Mouse (Mus musculus) lung, adult 18-20 months (tissue): ENCODE measurements around the gene Espn.

Experiments used
- DNase-seq, 2 experiments: peaks; one replicate each; pipeline ENCODE4 v3.0.0; 2022; ENCODE audit warnings: mixed read lengths in 2 of 2

Gene Espn

DNA sequence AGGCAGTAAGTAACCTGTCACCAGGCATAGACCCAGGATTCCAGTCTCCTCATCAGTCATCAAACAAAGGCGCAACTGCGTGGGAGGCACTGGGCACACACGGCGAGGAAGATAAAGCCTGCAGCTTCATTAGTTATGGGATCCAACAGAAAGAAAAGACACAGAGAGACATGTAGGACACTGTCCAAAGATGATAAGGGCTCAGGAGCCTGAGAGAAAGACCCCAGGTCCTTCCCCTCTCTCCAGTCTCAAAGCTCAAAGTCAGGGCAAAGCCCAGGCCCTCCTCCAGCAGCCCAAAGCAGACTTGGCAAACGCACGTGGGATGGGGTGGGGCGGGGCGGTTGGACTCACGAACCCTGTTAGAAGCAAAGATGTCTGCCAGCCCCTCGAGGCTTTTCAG, 6.7 kb downstream of the Espn start:
- DNase-seq, result no peak

DNA sequence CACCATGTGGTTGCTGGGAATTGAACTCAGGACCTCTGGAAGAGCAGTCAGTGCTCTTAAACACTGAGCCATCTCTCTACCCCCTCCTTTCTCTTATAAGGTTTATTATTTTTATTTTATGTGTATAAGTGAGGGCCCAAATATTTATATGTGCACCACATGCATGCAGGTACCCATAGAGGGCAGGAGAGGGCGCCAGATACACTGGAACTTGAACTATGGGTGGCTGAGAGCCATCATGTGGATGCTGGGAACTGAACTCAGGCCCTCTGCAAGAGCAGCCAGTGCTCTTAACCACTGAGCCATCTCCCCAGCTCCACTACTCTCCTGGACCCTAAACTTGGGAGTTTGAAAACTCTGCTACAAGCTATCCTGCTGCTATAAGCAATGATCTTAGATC, 8.5 kb downstream of the Espn start:
- no peak for DNase-seq

DNA sequence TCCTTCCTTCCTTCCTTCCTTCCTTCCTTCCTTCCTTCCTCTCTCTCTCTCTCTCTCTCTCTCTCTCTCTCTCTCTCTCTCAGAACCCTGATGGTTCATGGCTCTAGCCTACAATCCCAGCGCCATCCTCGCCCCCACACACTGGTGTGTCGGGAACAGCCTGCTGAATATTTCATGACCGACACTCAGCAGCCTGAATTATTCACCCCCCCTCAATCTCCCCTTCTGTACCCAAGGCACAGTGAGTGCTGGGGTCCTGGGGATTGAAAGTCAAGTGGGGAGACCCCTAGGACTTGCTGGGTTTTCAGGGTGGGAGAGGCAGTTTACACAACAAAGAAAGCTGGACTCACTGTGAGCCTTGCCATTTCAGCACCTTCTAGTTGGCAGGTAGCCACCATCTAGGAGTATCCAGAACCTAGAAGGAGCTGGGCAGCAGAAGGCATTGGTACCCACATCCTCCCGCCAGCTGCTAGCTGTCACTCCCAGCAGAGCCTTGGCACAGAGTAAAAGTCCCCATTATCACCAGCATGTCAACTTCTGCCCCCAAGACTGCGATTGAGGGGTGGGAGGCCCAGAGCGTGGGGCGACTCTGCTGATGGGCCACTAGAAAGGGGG, 10.5 kb downstream of the Espn start:
- DNase-seq, result no peak

DNA sequence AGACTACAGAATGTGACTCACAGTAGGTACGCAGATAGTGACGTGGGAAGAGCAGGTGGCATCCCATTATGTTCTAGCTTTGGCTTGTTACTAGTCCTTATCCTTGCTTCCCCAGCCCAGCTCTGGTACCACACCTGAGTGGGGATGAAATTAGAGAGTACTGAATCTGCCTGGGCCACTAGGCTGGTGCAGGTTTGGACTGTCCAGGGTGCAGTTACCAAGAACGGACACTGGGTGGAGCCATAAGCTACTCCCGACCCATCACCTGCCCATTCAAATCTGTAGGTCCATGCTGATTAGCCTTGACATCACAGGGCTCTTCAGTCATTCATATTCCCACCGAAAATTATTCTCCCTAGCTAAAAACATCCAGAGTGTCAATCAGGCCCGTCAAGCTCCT, 11.7 kb downstream of the Espn start:
- peak; percentile 55 to 58 for DNase-seq

DNA sequence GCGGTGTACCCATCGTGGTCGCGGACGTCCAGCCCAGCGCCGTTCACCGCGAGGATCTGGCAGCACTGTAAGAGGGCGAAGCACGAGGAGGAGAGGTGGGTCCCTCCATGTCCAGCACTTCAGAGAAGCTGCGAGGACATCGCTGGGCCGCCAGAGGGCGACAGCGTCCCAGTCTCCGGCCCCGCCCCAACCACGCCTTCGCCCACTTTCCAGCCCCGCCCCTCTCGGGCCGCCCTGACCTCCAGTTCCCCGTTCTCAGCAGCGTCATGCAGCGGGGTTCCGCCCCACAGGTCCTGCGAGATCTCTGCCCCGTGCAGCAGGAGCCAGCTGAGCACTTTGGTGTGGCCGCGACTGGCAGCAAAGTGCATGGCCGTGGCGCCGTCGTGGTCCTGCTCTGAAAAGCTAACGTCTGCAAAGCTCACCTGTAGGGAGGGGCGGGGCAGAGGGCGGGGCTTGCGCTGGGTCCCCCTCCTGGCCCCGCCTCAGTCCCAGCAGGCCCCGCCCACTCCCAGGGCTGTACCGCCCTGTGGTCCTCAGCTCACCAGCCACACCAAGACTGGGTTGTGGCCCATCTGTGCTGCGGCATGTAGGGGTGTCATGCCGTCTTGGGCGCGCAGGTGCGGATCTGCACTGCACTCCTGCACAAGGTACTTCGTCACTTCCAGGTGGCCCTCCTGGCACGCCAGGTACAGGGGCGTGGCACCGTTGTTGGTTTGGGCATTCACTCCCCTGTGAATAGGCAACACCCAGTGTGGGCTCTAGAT, 13.5 kb downstream of the Espn start:
- DNase-seq, result peak; percentile 88 to 89

DNA sequence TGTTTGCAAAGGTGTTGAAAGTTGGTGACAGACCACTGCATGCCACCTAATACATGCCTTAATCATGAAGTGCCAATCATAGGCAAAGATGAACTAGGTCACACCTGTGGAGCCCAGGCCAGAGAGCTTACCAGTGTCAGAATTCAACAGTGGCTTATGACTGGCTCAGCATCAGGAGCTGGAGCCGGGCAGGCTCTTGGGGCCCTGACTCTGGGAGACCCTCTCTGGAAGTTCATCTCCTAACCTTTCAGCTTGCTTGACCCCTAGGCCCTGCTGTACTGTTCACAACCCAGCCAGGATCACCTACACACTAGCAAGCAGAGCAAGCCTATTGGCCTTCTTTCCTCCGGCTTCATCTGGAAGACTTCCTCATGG, 15.3 kb downstream of the Espn start:
- DNase-seq, result no peak

DNA sequence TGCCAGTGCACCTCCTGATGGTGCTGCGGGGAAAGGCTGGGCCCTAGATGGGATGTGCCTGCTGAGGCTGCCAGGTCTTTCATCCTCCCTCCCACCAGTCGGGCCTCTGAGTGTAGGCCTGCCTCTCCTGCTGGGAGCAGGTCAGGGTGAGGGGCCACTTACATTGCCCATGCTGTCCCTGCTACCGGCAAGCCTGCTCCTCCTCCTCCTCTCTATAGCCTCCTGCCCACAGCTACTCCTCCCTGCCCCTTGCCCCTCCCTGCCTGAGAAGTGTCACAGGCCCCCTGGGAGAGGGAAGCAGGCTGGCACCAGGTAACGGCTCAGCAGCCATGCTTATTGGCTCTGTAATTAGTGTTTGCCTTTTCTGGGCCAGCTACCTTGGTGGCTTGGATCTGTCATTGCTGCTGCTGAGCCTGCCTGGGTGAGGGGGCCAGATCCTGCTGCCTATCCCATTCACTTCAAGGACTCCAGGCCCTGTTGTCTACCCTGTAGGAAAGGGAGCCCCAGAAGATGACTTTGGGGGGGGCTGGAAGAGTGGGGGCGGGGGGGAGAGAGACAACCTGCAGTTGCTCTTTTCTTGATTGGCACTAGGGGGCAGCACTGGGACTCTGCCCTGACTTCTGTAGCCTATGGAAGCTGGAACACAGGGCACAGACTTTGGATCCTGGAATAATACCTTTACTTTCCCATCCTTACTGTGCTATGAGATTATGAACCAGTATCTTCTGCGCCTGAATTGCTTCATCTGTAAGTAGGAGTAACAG, 15.9 kb downstream of the Espn start:
- DNase-seq, result no peak

DNA sequence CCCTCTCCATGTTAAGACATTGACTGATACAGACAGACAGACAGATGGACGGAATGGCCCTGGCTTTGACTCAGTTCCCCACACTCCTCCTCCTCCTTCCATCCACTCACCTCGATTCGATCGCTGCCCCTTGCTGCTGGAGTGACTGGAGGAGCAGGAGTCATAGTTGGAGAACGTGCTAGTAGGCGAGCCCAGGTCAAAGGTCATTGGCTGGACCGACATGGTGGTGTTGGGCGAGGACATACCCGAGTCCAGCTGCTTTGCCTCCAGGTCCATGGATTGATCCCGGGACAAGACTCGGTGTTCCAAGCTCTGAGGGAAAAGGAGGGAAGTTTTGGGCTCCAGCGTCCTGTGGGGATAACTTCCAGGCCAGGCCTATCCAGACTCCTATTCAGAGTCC, 16.8 kb downstream of the Espn start:
- DNase-seq, result no peak

DNA sequence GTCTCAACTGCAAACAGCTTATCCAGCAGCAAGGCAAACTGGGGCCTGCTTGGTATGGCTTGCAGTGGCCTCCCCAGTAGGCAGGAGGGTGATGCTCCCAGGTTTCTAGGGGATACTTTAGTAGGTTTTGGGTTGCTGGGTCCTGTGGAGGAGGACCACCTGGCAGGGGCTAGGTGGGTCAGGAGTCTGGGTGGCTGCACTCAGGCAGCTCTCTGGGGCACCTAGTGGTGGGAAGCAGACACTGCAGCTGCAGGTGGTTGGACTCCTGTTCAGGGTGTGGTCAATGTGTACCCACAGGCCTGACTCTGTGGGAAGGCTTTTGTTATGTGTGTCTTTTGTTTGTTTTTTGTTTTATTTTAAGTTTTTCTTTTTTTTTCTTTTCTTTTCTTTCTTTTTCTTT, 17.7 kb downstream of the Espn start:
- DNase-seq, result peak; percentile 60 to 67

DNA sequence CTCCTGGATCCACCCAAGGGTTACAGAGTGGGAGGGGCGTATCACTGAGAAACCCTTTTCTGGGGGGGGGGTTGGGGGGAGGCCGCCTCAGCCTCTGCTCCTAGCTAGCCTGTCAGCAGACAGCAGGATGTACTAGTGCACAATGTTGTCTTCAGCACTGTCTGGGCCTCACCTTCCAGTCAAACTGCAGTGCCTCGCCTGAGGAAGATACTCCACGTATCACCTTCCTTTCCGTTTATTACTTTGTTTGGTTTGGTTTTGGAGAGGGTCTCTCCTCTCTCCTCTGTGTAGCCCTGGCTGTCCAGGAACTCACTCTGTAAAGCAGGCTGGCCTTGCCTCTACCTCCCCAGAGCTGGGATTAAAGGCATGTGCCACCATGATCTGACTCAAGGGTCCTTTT, 19.0 kb downstream of the Espn start:
- no peak for DNase-seq

DNA sequence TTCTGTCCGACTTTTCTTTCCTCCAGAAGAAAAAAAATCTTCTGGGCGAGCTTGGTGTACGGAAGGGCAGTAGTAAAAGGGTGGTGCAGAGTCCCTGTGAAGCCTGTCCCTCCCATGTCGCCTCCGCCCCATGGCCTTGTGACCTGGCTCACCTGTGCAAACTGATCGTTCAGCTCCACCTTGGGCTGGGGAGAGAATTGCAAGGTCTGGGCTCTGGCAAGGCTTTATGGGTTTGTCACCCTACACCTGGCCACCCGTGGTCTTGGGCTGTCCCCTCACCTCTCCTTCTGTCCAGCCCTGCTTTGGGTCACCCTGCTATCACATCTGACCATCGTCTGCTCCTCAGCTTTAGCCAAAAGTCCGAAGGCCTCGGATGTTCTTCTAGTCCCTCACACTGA, 19.4 kb downstream of the Espn start:
- no peak for DNase-seq

DNA sequence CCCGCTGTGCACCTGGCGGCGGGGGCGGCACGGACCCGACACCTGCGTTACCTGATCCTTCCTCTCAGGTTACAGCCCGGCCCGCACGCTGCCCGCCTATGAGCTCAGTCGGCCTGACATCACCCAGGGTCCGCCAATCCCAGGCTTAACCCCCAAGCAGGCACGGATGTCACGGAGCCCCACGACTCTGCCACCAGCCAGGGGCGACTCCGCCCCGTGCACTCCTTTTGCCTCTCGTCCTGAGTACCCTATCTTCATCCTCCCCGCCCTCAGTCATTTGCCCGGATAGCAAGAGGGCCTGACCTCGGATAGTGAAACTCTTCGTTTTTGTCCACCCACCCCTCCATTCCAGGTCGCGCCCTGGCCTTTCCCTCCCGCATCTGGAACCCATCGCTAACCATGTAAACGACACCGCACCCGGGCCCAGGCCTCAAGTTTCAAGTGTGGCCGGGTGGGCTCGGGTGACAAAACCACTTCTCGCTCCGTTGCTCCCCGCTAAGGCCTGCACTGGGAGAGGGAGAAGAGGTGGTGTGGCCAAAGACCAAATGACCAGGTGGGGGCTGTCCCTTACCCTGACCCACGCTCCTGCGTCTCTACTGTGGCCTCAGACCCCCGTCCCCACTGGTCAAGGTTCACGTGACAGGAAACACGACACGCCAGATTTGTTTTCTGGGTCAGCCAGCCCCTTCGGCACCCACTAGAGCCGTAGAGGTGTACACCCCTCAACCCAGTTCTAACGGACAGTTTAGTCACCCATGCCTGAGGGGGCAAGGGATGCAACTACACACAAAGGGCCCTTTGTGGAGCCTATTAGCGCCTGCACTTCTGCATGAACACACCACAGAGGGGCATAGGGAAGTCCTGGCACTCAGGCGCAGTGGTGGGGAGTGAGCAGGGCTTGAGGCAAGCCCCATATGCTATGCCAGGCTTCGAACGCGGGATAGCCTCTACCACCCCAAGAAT, 20.1 kb downstream of the Espn start:
- DNase-seq, result peak in 1 of 2 experiments; percentile 61

DNA sequence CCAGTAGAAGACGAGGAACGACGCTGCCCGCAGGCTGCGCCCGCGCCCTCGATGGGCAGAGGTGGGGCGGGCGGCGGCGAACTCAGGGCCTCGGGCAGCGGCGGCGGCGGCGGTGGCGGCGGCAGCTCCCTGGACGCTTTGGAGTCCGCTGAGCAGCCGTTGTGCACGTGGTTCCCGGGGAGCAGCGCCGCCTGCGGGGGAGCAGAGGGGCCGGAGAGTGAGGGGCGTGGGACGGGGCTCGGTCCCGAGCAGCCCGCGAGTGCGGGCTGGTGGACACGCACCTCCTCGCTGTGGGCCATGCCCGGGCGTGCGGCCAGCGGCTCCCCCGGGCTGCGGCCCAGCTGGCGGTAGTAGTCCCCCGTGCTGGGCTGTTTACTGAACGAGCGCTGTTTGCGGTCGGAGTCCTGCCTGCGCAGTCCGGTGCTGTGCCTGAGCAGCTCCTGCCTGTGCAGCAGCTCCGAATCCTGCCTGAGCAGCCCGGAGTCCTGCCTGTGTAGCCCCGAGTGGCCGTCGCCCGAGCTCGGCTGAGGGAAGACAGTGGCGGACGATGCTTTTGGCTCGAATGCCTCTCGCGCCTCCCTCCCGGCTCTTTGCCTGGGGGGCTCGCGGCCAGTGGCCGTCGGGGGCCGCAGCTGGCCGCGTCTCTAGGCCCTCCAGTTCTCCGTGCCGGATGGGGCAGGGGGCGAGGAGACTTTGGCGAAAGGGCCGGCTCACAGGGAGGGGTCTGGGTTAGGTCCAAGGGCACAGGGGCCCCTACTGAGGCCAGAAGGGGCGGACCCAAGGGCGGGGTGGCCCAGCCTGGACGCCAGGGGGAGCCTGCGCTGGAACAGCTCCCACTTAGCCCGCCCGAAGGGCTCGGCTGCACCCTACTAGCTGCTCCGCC, 21.2 kb downstream of the Espn start:
- peak; percentile 62 to 72 for DNase-seq

DNA sequence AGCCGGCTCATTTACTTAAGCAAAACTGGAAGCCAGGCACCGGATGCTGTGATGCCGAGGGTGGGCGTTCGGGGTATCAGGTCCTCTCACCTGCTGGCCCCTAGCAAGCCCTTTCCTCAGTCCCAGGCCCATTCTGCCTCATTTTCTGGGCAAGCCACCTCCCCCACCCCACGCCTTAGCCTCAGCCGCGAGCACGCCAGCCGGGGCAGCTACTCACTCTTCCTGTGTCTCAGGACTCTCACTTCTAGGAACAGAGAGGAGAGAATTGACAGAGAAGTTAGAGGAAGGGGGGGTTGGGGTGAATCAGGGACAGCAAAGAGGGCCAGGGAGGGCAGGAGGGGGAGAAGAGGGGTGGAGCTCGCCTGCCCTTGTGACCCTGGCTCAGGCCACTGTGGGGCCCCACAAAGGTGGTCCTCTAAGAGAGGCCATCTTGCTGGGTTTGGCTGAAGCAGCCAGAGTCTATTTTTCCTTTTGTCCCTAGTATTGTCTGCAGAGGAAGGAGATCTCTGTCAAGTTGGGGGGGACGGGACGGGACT, 22.7 kb downstream of the Espn start:
- DNase-seq, result no peak

DNA sequence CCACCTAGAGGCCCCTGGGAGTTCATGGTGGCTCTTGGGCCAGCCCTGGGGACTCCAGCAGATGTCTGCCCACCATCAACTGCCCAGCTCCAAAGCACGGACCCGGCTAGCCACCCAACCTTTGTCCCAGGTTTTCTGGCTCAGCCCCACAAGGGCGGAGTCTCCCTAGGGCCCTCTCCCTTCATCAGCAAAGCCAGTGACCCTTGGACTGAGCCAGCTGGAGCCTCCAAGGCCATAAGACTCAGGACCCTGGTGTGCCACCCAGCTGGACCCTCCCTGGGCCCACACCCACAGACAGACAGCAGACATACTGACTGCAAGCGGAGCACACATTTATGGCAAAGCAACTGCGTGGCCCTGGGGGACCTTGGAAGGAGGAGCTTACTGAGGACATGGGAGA, 23.4 kb downstream of the Espn start:
- DNase-seq, result no peak

DNA sequence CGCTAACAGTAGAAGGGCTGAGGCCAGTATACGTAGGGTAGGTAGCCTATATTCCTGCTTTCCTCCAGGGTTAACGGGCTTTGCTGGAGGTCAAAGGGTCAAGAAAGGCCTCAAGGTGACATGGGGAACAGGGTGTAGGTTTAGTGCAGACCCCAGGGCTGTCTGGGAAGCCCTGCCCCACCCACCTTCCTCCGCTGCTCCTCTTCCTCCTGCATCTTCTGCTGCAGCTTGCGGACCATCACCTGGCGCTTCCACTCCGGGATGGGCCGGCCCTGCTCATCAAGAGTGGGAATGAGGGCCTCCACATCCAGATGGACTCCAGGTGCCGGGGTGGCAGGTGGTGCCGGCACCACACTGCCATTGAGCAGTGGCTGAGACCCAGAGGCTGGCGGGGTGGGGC, 24.3 kb downstream of the Espn start:
- DNase-seq, result no peak

DNA sequence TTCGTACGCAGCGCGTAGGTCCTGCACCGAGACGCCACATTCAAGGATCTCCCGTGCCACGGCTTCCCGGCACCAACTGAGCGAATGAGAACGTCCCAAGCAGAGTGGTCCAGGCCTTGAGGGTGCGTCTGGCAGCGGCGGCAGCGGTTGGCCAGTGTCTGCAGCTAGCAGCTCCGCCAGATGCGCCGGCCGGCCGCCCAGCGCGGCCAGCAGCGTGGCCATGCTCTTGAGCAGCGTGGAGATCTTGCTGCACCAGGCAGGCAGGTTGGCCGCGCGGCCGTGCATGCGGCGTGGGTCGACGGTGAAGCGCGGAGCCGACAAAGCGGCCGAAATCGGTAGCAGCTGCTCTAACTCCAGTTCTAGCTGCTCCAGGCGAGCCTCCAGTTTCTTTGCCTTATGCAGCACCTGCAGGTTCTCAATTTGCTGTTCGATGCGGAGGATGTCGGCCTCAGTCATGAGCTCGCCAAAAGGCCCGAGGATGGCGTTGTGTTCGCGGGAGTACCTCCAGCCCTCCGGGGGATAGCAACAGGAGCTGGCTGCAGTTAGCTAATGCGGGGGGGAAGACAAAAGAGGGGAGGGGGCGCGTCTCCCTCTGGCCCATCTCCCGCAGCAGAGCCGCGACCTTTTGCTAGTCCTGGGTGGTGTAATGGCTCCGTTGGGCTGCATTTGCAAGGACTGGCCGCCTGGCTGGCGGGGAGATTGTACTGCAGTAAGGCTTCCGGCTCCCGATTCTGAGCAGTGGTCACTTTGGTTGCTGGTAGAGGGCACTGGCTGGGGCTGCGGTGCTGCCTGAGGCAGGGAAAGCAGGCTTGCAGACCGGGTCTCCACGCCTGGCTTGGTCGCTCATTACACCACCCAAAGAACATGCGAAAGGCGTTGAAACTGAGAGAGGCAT, 25.9 kb downstream of the Espn start:
- DNase-seq, result no peak

DNA sequence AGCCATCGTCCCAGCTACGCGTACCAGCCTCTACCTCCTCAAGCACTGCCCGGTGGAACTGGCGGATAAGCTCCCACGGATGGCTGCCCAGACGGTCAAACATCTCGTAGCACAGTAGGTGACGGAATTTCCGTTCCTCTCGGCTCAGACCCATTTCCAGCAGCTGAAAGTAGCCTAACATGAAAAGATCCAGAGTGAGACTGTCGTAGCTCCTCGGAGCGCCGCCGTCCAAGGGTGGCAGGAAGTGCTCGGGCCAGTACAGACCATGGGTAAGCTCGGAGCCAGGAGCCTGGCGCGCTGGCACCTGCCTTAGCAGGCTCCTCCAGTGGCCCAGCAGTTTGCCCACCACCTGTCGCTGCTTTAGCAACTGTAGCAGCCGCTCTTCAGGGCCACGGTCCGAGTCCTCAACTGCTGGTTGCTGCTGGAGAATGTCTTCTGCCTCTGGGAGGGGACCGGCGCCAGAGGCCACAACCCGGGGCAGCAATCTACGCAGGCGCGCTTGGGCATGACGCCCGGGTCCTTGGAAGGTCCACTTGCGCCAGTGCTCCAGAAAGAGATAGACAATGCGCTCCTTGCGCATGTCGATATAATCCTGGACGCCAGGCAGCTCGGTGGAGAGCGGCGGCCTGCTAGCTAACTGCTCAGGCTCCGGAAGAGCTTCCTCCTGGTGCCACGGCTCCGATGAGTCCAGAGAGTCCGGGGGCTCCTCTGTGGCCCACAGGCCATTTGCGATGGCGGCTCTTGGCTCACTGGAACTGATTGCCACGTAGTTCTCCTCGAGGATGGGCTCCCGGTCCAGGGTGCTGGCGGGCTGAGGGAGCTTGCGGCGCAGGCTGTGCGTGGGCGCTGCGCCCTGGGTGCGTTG, 26.8 kb downstream of the Espn start:
- peak in 1 of 2 experiments; percentile 43 for DNase-seq

DNA sequence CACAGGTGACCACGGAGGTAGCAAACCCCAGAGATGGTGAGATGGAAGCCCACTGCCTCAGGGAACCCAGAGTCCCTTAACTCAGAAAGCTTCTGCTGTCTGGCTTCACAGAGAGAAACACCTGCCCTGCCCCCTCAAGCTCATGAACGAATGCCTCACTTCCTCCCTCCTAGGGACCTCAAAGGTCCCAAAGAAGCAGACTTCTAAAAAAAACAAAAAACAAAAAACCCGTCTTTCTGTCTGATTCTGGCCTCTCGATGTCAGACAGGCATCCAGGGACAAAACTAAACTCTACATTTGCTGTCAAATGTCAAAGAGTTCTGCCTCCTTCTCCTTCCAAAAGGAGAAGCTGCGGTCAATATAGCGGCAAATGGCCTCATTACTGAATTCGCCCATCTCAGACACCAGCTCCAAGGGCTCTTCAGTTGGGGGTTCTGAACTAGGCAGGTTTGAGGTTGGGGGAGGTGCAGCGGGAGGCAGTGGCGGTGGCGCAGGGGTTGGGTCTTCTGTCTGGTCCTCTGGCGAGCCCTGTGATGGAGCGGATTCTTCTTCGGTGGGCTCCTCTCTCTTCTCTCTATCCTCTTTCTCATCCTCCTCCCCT, 27.7 kb downstream of the Espn start:
- DNase-seq, result no peak
